Mouse (Mus musculus) Patski (cell line): ENCODE results near the gene Hadh. TPM values are rescaled to one million over a fixed set of nuclear protein-coding genes. Genes with fewer than 3 reads are reported as not detected.
A peak's percentile ranks its signal among the peaks of the same experiment; 100 is the strongest.

Experiments used
- ATAC-seq: fragments of 100-300 bp; one replicate; pipeline ENCODE4 v1.8.0; 2021
- CTCF ChIA-PET: fragments of 350-600 bp; sonication (Branson Sonifier 250); formaldehyde crosslinking; loops from one replicate; lab custom pipeline; 2022; ENCODE audit warnings: inconsistent platforms; lab: Charles Lee
- POLR2A ChIA-PET: fragments of 350-600 bp; sonication (Branson Sonifier 250); formaldehyde crosslinking; loops from one replicate; lab custom pipeline; 2022; ENCODE audit warnings: antibody characterized with exemption, inconsistent platforms; lab: Charles Lee
- DNase-seq: peaks from one replicate; pipeline ENCODE4 v3.0.0-alpha.2; 2011; ENCODE audit warnings: low read depth, low spot score
- H3K27me3 ChIP-seq: fragments of 371-371 bp; one replicate; pipeline ENCODE4 v1.5.1; 2021
- CTCF ChIP-seq: fragments of 100-300 bp; IDR thresholded peaks from one replicate; pipeline ENCODE4 v1.5.1; 2021
- in situ Hi-C: fragments of 300-500 bp; cut with MboI; formaldehyde crosslinking; loops from 3 replicates; pipeline ENCODE4 v1.11.1; 2018; ENCODE audit warnings: low pct_unique_long_range_greater_than_20kb, mixed read lengths
- polyA plus RNA-seq: library from polyadenylated mRNA; unstranded; gene quantifications from one replicate; pipeline ENCODE4 v1.2.3, GENCODE M21; 2021

The Hadh gene
- polyA plus RNA-seq, 1 experiment from 2014 or later = 194 TPM

DNA sequence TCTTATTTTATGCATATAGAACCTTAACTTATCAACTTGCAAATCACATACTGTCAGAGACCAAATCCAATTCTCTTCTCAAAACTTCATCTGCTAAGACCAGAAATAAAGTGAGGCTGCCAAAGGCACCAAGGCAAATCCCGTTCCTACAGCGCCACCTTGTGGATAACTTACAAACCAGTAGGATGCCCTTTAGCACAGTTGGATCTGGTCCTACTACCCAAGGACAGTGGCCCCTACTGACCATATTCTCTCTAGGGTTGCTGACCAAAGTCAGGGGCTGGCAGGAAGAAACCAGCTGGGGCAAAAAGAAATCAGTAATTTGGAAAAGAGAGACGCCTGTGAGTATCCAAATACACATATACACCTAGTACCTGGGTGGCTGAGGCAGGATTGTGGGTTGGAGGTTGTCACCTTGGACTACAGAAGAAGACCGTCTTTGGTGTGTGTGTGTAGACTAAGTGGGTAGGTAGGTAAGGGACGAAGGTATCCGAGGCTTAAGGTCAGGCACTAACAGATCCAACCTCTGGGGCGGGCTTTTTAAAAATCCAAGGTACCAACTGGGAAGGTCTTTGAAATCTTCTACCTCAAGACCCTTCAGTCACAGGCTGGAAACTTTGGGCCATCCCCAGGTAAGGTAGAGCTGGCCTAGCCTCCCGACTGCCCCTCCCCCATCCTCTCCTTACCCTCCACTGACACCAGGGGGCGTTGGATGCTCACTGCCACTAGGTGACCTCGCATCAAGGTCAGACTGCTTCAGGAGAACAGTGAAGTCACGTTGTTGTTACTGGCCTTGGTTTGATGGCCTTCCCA lies 25.9 kb downstream of the Hadh start:
- ChIA-PET POLR2A (no interaction called here), CTCF (interaction anchor here (1.0 to 2.7 kb wide), 10 partner anchors 8 to 536 kb away, joined by 3 to 17 read pairs (median 4); partner anchors contain the start of gene Ostc)
- no peaks in the 10 kb centered on the region for H3K27me3 ChIP-seq
- DNase-seq = peak; percentile 49
- in situ Hi-C loops = loop anchor here (5.0 kb wide), 1 partner anchor 534 kb away; no protein-coding TSS in a partner anchor
- ATAC-seq = peak; percentile 63
- no peak for TF ChIP-seq CTCF

GRCm38 (mm10) chr3:131237785-131238633 lies 33.9 kb downstream of the Hadh start:
- CTCF ChIA-PET = interaction anchor here (0.6 to 5.4 kb wide), 32 partner anchors 8 to 527 kb away, joined by 3 to 44 read pairs (median 4); no protein-coding TSS in a partner anchor
- DNase-seq (peak; percentile 33), ATAC-seq (peak; percentile 88)
- POLR2A ChIA-PET = no interaction called here
- no peak for TF ChIP-seq CTCF
- H3K27me3 ChIP-seq = no peaks in the 10 kb centered on the region
- in situ Hi-C loops = loop anchor here (5.0 to 10.0 kb wide), 2 partner anchors 426 to 473 kb away; no protein-coding TSS in a partner anchor

- DNase-seq = no peak
- H3K27me3 ChIP-seq = no peaks in the 10 kb centered on the region
- ATAC-seq = no peak
- ChIA-PET POLR2A (interaction anchor here (0.7 kb wide), 1 partner anchor 419 kb away, joined by 4 read pairs; no protein-coding TSS in a partner anchor), CTCF (interaction anchor here (0.6 to 5.4 kb wide), 20 partner anchors 9 to 526 kb away, joined by 3 to 44 read pairs (median 4); no protein-coding TSS in a partner anchor)
- TF ChIP-seq CTCF = no peak
- in situ Hi-C loops = loop anchor here (5.0 to 10.0 kb wide), 2 partner anchors 425 to 472 kb away; no protein-coding TSS in a partner anchor
Observed at GRCm38 (mm10) chr3:131237061-131237460, 34.8 kb downstream of the Hadh start.

DNA sequence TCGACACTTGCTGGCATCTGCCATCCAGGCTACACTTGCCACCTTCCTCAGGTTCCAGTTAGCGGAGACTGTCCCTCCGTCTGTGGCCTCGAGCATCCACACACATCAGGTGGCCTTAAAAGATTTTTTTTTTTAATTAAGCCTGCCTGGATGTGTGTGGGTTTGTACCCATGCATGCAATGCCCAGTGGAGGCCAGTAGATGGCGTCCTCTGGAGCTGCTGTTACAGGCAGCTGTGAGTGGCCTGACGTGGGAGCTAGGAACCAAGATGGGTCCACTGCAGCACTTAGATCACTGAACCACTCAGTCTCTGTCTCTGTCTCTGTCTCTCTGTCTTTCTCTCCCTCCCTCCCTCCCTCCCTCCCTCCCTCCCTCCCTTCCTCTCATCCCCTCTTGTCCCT lies 43.8 kb downstream of the Hadh start:
- CTCF ChIA-PET = interaction anchor here (1.0 to 2.3 kb wide), 5 partner anchors 9 to 467 kb away, joined by 3 to 6 read pairs (median 4); no protein-coding TSS in a partner anchor
- POLR2A ChIA-PET = no interaction called here
- no peak for ATAC-seq
- no peak for DNase-seq
- in situ Hi-C loops = no loop called here
- no peaks in the 10 kb centered on the region for H3K27me3 ChIP-seq
- TF ChIP-seq CTCF = no peak

DNA sequence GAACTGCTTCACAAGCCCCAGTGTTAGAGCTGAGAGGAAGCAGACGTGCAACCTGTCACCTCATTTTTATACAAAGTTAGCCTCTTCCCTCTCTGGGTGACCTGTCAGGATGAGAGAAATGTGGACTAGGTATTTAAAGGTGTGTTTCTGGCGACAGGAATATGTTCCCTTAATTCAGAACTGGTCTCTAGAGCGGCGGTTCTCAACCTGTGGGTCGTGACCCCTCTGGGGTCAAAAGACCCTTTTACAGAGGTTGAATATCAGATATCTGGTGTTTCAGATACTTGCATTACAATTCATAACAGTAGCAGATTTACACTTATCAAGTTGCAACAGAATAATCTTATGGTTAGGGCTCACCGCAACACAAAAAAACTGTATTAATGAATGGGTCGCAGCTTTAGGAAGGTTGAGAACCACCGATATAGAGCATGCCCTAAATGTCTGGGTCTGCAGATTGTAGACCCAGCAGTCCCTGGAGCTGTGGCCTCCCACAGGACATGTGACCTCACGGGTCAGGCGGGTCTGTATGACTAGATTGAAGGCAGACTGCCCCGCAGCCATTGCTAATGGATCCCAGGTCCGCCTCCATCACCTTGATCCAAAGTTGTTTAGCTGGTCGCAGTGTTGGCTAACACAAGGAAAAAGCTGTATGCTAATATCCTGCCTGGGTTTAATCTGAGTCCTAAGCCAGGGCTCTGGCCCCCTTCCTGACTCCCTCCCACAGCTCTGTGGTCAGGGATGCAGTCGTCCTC lies 53.1 kb downstream of the Hadh start:
- DNase-seq (no peak), ATAC-seq (no peak)
- H3K27me3 ChIP-seq = no peaks in the 10 kb centered on the region
- in situ Hi-C loops = no loop called here
- TF ChIP-seq CTCF = no peak
- POLR2A ChIA-PET = no interaction called here
- CTCF ChIA-PET = interaction anchor here (1.0 to 1.4 kb wide), 4 partner anchors 9 to 19 kb away, joined by 3 to 6 read pairs (median 4); no protein-coding TSS in a partner anchor

- TF ChIP-seq CTCF = no peak
- ChIA-PET POLR2A (no interaction called here), CTCF (interaction anchor here (0.8 to 1.8 kb wide), 13 partner anchors 9 to 399 kb away, joined by 3 to 5 read pairs (median 4); no protein-coding TSS in a partner anchor)
- ATAC-seq (peak; percentile 53), DNase-seq (no peak)
- H3K27me3 ChIP-seq = no peaks in the 10 kb centered on the region
- in situ Hi-C loops = no loop called here
Observed at GRCm38 (mm10) chr3:131214841-131215240, 57.1 kb downstream of the Hadh start.

- POLR2A ChIA-PET = no interaction called here
- in situ Hi-C loops = no loop called here
- ATAC-seq (no peak), DNase-seq (no peak)
- H3K27me3 ChIP-seq = no peaks in the 10 kb centered on the region
- no peak for TF ChIP-seq CTCF
- CTCF ChIA-PET = interaction anchor here (0.8 to 1.8 kb wide), 10 partner anchors 11 to 399 kb away, joined by 3 to 5 read pairs (median 4); no protein-coding TSS in a partner anchor
Observed at GRCm38 (mm10) chr3:131214060-131214658, 57.7 kb downstream of the Hadh start.

DNA sequence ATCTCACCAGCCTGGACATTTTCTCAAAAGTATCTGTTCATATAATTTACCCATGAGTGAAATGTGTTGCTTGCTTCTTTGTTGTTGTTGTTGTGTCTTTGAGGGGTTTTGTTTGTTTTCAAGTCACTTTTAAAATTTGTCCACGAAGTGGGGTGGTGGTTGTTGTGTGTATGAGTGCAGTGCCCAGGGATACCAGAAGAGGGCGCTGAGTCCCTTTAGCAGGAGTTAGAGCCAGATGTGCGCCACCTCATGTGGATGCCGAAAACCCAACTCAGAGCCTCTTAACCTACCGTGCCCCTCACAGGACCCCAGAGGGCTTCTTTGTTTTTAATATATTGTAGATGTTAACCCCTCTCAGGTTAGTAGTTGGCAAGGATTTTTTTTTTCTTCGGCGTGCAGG lies 59.7 kb downstream of the Hadh start:
- in situ Hi-C loops = no loop called here
- DNase-seq (no peak), ATAC-seq (no peak)
- TF ChIP-seq CTCF = no peak
- POLR2A ChIA-PET = no interaction called here
- H3K27me3 ChIP-seq = no peaks in the 10 kb centered on the region
- CTCF ChIA-PET = interaction anchor here (1.0 kb wide), 1 partner anchor 26 kb away, joined by 3 read pairs; no protein-coding TSS in a partner anchor

DNA sequence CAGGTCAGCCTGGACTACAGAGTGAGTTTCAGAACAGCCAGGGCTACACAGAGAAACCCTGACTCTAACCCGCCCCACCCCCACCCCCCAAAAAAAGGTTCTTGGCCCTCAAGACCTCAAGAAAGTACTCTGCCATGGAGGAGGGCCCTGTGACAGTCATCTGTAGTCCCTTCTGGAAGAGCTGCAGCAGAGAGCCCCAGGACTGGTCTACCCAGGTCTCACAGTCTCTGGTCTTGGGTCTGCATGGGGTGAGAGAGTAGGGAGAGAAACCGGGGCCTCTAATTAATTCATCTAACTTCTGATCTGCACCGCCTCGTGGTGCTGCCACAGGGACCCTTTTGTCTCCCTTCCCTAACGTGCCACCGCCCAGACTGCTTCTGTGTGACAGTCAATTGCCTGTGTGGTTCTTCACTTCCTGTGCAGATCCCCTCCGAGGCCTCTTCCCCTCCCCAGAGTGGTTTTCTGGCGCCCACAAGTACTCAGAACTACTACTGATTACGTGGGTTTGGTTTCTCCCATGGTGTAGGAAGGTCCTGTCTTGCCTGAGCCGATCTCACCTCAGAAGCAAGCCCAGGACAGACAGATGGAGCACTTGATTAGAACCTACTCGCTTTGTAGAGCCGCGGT lies 63.5 kb downstream of the Hadh start:
- ChIA-PET POLR2A (no interaction called here), CTCF (no interaction called here)
- ATAC-seq (no peak), DNase-seq (no peak)
- TF ChIP-seq CTCF = no peak
- in situ Hi-C loops = no loop called here
- H3K27me3 ChIP-seq = no peaks in the 10 kb centered on the region
